Mouse (Mus musculus) heart, postnatal 36 days (tissue): ENCODE results near the gene Trpc1. TPM values are rescaled to one million over a fixed set of nuclear protein-coding genes. Genes with fewer than 3 reads are reported as not detected.

Experiments used
- DNase-seq, 2 experiments: peaks; one replicate each; pipeline ENCODE4 v3.0.0; 2021 to 2022
- intact Hi-C: fragments of 180-260 bp; cut with DNase I; formaldehyde crosslinking; loops from one replicate; pipeline ENCODE4 v1.15.1; 2025
- total RNA-seq, 2 experiments: library from RNA; stranded (reverse); gene quantifications; 2 replicates each; pipeline ENCODE4 v1.2.3; 2021

The Trpc1 gene
- 1 to 10 TPM; 6.6 to 7.5 TPM for total RNA-seq

GRCm38 (mm10) chr9:95750037-95750511, at the start of gene Trpc1:
Gene Trpc1, minus strand, starts transcription at chr9:95750375.
- intact Hi-C loops: loop anchor here (5.0 kb wide), 1 partner anchor 102 kb away; no protein-coding TSS in a partner anchor
- peak; percentile 74 to 87 for DNase-seq

GRCm38 (mm10) chr9:95796323-95796722, 46.1 kb upstream of the Trpc1 start:
- intact Hi-C loops: no loop called here
- DNase-seq: no peak

DNA sequence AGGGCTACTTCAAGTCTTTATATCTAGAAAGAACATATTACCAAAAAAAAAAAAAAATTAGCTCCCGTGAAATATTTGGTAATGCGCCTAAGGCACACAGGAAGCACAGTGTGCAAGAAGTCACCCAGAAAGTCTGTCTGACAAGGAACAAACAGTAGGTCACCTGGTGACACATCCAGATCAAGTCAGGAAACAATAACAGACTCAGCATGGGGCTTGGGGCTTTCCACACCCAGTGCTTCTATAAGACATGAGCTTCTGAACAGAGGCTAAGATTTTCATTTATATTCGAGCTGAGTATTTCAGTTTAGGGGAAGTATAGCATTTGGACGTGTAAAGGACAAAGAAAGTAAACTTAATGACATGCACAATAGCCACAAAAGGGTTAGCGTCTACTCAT, 45.7 kb upstream of the Trpc1 start:
- intact Hi-C loops: no loop called here
- no peak for DNase-seq

GRCm38 (mm10) chr9:95795077-95795784, 45.1 kb upstream of the Trpc1 start:
- intact Hi-C loops: no loop called here
- DNase-seq: no peak

GRCm38 (mm10) chr9:95793986-95794744, 44.0 kb upstream of the Trpc1 start:
- intact Hi-C loops: no loop called here
- no peak for DNase-seq

DNA sequence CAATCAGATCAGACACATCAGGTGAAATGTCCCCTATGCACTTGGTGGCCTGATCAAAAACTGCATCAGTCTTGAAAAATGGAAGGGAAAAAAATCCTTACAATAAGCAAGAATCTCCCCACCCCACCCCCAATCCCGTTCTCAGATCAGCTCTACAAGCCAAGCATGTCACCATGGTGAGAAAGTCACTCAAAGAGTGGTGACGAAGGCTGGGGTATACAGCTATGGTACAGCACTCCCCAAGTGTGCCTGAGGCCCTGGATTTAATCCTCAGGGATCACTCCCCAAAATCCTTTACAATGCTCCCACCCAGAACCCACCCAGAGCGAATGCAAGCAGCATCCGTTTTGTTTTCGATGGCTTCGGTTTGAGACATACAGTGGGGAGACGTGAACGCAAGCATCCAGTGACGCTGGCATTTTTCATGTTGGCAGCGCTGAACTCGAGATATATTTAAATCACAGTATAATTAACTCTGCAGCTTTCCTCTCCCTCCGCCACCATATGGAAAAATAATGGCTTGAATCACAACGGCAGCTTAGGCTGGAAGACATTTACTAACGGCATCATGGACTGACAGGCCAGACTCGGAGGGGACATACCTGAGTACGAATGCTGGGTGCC, 34.8 kb upstream of the Trpc1 start:
- intact Hi-C loops: no loop called here
- DNase-seq: no peak

DNA sequence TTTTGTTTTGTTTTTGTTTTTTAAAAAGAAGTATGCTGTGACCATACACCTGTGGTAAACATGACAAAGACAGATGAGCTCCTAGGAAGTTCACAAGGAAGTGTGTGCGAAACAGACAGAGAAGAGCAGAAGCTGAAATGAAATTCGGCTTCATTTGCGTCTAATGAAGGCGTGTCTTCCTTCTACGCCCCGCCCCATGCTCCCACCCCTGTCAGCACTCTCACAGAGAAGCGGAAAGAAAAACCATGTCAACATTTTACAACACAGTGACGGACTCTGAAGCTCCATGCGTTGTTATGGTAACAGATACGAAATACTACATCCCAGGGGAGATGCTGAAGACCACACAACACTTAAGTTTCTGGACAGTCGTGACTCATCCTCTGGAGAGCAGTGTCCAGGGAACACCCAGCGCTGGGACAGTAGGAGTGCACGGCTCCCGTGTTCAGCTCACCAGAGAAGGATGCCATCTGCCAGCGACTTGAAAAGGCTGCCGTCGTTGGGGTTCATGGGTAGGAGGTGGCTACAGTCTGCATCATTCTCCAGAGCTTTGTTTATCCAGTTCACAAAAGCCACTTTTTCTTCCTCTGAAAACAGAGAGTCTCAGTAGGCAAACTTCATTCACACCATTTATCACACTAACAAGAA, 33.6 kb upstream of the Trpc1 start:
- DNase-seq: no peak
- intact Hi-C loops: no loop called here

DNA sequence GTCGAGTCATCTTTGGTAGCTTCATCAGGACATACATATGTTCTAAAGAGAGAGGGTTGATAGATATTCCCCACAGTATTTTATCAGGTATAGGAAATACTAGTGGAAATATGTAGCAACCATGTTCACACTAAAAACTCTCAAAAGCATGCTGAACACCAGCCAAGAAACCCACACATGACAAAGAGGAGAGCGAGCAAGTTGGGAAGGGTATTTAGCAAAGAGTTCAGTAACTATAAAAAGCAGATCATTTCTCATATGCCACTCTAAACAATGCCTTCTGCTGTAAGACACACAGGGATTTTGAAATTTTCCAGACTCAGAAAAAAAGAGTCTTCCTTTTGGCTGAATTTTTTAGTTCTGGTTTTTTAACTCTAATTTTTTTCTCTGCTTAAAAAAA, 21.5 kb upstream of the Trpc1 start:
- intact Hi-C loops: no loop called here
- no peak for DNase-seq

DNA sequence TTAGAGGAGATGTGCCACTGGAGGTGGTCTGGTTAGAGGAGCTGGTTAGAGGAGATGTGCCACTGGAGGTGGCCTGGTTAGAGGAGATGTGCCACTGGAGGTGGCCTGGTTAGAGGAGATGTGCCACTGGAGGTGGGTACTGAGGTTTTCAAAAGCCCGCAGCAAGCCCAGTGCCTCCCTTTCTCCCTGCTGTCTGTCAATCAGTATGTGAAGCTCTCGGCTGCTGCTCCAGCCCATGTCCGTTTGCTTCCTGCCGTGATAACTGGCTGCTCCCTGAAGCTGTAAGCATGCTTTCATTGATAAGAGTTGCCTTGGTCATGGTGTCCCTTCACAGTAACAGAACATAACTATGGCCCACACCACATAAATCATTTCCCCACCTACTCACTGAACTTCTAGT, 13.0 kb upstream of the Trpc1 start:
- no peak for DNase-seq
- intact Hi-C loops: no loop called here

- DNase-seq: no peak
- intact Hi-C loops: no loop called here
These were observed 12.1 kb upstream of the Trpc1 start for GRCm38 (mm10) chr9:95762228-95762627.

DNA sequence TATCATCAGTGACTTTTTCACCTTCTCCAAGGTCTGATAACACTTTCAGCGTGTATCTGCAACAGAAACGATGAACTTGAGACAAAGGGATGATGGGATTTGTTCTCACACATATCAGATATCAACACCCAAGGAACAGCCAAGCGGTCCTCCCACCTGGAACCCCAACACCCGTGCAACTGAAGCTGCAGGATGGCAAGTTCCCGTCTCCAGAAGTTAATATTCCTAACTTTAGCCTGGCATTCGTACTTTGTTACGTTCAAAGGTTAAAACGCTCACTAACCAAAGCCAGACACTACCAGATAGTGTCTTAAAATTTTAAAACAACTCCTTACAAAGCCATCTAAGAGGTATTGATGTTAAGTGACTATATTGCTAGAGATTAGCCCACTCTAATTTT, 11.2 kb upstream of the Trpc1 start:
- DNase-seq: no peak
- intact Hi-C loops: no loop called here

GRCm38 (mm10) chr9:95750746-95751145, 571 bp upstream of the Trpc1 start:
- intact Hi-C loops: loop anchor here (5.0 kb wide), 1 partner anchor 102 kb away; no protein-coding TSS in a partner anchor

DNA sequence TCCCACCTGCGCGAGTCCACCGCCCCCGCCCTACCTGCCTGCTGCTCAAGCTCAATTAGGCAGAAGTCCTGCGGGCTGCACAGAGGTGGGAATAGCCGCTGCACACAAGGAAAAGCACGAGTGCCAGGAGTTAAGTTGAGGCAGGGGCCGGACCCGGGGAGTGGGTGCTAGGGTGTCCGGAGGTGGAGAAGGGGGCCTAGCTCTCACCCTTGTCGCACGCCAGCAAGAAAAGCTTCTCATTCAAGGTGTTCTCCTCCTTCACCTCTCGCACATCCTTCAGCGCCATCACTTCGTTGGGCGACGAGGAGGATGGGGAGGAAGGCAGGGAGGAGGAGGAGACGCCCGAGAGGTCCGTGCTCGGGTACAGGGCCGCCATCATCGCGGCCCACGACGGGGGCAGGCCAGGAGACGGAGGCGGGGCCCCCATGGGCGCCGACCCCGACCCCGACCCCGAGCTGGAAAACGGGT, 680 bp downstream of the Trpc1 start:
- intact Hi-C loops: loop anchor here (10.0 kb wide), 1 partner anchor 205 kb away; the partner anchor contains the start of gene Xrn1
- DNase-seq: peak in 1 of 2 experiments; percentile 5

More at GRCm38 (mm10) chr9:95750746-95751145, 571 bp upstream of the Trpc1 start:
- DNase-seq: no peak

- no peak for DNase-seq
- intact Hi-C loops: loop anchor here (10.0 kb wide), 1 partner anchor 208 kb away; the partner anchor contains the start of gene Xrn1
These were observed 2.9 kb downstream of the Trpc1 start for GRCm38 (mm10) chr9:95747298-95747697.

GRCm38 (mm10) chr9:95744845-95745613, 5.1 kb downstream of the Trpc1 start:
- intact Hi-C loops: loop anchor here (10.0 kb wide), 1 partner anchor 210 kb away; the partner anchor contains the start of gene Xrn1
- DNase-seq: no peak

DNA sequence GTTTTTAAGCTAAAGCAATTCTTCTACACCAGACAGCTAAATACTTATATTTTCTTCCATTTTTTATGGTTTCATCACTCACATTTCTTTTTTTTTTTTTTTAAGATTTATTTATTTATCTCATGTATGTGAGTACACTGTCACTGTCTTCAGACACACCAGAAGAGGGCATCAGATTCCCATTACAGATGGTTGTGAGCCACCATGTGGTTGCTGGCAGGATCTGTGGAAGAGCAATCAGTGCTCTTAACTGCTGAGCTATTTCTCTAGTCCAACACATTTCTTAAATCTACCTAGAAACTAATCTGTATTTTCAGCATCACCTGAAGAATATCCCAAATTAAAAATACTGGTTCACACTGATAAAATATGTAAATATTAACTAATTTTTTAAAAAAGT, 13.9 kb downstream of the Trpc1 start:
- intact Hi-C loops: no loop called here
- DNase-seq: no peak

- intact Hi-C loops: no loop called here
- DNase-seq: no peak
These were observed 37.6 kb downstream of the Trpc1 start for GRCm38 (mm10) chr9:95712574-95712973.

DNA sequence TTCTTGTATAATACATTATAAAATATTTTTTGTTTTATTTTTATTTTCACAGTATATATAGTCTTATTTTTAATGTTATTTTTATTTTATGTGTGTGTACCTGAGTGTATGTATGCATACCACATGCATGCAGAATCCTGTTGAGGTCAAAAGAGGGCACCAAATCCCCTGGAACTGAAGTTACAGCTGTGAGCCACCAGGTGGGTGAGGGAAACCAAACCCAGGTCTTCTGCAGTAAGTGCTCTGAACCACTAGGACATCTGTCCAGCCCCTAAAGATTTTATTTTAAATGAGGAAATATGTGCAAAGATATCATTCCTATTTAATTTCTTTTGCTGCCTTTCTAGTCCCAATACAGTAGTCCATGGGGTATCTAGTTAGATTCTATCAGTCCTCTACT, 41.2 kb downstream of the Trpc1 start:
- no peak for DNase-seq
- intact Hi-C loops: no loop called here

GRCm38 (mm10) chr9:95705371-95705770, 44.8 kb downstream of the Trpc1 start:
- intact Hi-C loops: no loop called here
- no peak for DNase-seq

DNA sequence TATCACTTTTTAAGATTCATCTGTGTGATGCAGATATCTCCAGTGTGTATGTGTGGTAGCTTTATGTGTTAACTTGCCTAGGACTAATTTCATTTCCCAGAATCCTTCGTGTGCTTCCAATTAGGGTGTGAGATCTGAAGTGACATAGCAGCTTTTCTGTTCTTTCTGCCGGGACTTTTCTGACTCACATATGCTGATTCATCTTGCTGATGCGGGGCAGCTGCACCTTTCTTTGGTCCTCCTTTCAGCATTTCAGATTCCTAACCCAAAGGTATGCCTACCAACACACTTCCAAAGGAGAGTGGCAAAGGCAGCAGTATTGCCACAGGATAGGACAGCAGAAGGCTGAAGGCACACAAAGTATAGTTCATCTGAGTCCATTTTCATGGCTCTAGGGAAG, 46.1 kb downstream of the Trpc1 start:
- intact Hi-C loops: no loop called here

More for the DNA sequence above, 46.1 kb downstream of the Trpc1 start:
- DNase-seq: no peak
